Mouse (Mus musculus) limb, embryonic 14.5 days (tissue): Measurements from ENCODE around the gene Rtn2. TPM values are rescaled to one million over a fixed set of nuclear protein-coding genes. Genes with fewer than 3 reads are reported as not detected.

Source experiments
- ATAC-seq: fragments of 200-750 bp; cut with Nextera tagmentation; 2 replicates; pipeline ENCODE4 v1.8.0; 2017; ENCODE audit warnings: low read depth, moderate number of reproducible peaks, moderate TSS enrichment; ENCODE audit not compliant: low FRiP score
- DNase-seq: peaks from one replicate; pipeline ENCODE4 v3.0.0-alpha.2; 2015; ENCODE audit warnings: low spot score
- H3K27ac ChIP-seq: fragments of 300-500 bp; sonication (generic); replicated peaks from 2 replicates; pipeline ENCODE4 v1.5.1; 2014; ENCODE audit warnings: low read depth, mild to moderate bottlenecking, low read length, moderate library complexity, mixed read lengths
- H3K27me3 ChIP-seq: fragments of 300-500 bp; sonication (generic); 2 replicates; pipeline ENCODE4 v1.6.1; 2014; ENCODE audit warnings: low read length, mixed read lengths; ENCODE audit not compliant: control insufficient read depth, insufficient read depth
- H3K36me3 ChIP-seq: fragments of 300-500 bp; sonication (generic); 2 replicates; pipeline ENCODE4 v1.6.1; 2014; ENCODE audit warnings: mild to moderate bottlenecking, low read length, moderate library complexity, mixed read lengths; ENCODE audit not compliant: control insufficient read depth, insufficient read depth
- H3K4me1 ChIP-seq: fragments of 300-500 bp; sonication (generic); 2 replicates; pipeline ENCODE4 v1.6.1; 2014; ENCODE audit warnings: antibody characterized with exemption, low read length, mixed read lengths; ENCODE audit not compliant: control insufficient read depth, insufficient read depth
- H3K4me2 ChIP-seq: fragments of 300-500 bp; sonication (generic); replicated peaks from 2 replicates; pipeline ENCODE4 v1.6.1; 2014; ENCODE audit warnings: low read depth, mild to moderate bottlenecking, low read length, moderate library complexity; ENCODE audit not compliant: severe bottlenecking
- H3K4me3 ChIP-seq: fragments of 300-500 bp; sonication (generic); replicated peaks from 2 replicates; pipeline ENCODE4 v1.5.1; 2014; ENCODE audit warnings: low read length
- H3K9ac ChIP-seq: fragments of 300-500 bp; sonication (generic); 2 replicates; pipeline ENCODE4 v1.6.1; 2014; ENCODE audit warnings: mild to moderate bottlenecking, low read depth, low read length, moderate library complexity; ENCODE audit not compliant: severe bottlenecking
- H3K9me3 ChIP-seq: fragments of 300-500 bp; sonication (generic); 2 replicates; pipeline ENCODE4 v1.6.1; 2016; ENCODE audit warnings: low read length; ENCODE audit not compliant: control insufficient read depth
- POLR2A ChIP-seq: fragments of 200-500 bp; IDR thresholded peaks from 2 replicates; pipeline ENCODE4 v1.8.0; 2012; ENCODE audit warnings: inconsistent platforms, mild to moderate bottlenecking, moderate library complexity, borderline replicate concordance; ENCODE audit not compliant: insufficient read depth, insufficient read length; ENCODE audit errors: extremely low read depth
- WGBS: fragments of 180-500 bp; shearing (Covaris S2); extraction: QIAGEN DNeasy Blood & Tissue Kit; methylation state at CpG from one replicate; pipeline ENCODE4 v1.1.7; 2014; 5-methylcytosine and 5-hydroxymethylcytosine counted together
- polyA plus RNA-seq, 2 experiments: library from polyadenylated mRNA; depleted of rRNA in 1 of 2; stranded (reverse) in 1 of 2; unstranded in 1 of 2; fragments of >200 nt; fragmentation: Nextera tagmentation in 1 of 2; extraction: Ambion mirVana in 1 of 2; gene quantifications; 2 replicates each; pipeline versions ENCODE4 v1.2.1 to v1.2.3; 2012 to 2014

The Rtn2 gene
- polyA plus RNA-seq, 2 experiments = 30.6 to 44.3 TPM

GRCm38 (mm10) chr7:19309278-19309883, 27.0 kb downstream of the Rtn2 start:
- H3K4me1 ChIP-seq = peaks cover 20% of the 10 kb centered on the region
- peak overlapping the region; percentile 64 for H3K9ac ChIP-seq
- H3K27me3 ChIP-seq = peaks cover 31% of the 10 kb centered on the region
- H3K9me3 ChIP-seq = no peaks in the 10 kb centered on the region
- peak overlapping the region; percentile 57 for H3K4me3 ChIP-seq
- no peak for TF ChIP-seq POLR2A
- no peak overlapping the region for H3K27ac ChIP-seq
- peak overlapping the region; percentile 92 for H3K4me2 ChIP-seq
- DNase-seq (no peak), ATAC-seq (no peak)
- under 1% methylated on average over 48 of the region's 48 CpGs for WGBS
- no peaks in the 10 kb centered on the region for H3K36me3 ChIP-seq

GRCm38 (mm10) chr7:19309884-19310641, 27.6 kb downstream of the Rtn2 start, which contains the start of gene Fosb:
Gene Fosb, minus strand, starts transcription at chr7:19310051.
- Histone ChIP-seq H3K27ac (0 out of 2 replicates have a peak within 1 kb of the TSS, but pooled peaks have one; percentile 8), H3K27me3 (peaks cover 24% of the 10 kb centered on the region)
- under 1% methylated on average over 43 of the region's 49 CpGs for WGBS

GRCm38 (mm10) chr7:19311991-19312390, 29.6 kb downstream of the Rtn2 start:
- Histone ChIP-seq H3K9ac (no peak overlapping the region), H3K27me3 (peaks cover 5% of the 10 kb centered on the region), H3K4me1 (peaks cover 14% of the 10 kb centered on the region), H3K4me2 (no peak overlapping the region), H3K27ac (no peak overlapping the region), H3K36me3 (no peaks in the 10 kb centered on the region), H3K4me3 (no peak overlapping the region), H3K9me3 (no peaks in the 10 kb centered on the region)
- WGBS = 46% methylated on average over 4 of the region's 4 CpGs
- no peak for TF ChIP-seq POLR2A
- no peak for DNase-seq
- no peak for ATAC-seq

More at GRCm38 (mm10) chr7:19309884-19310641, 27.6 kb downstream of the Rtn2 start, which contains the start of gene Fosb:
- TF ChIP-seq POLR2A = no peak
- Histone ChIP-seq H3K4me2 (peak within 1 kb of the TSS; percentile 92), H3K9ac (peak within 1 kb of the TSS; percentile 64), H3K36me3 (no peaks in the 10 kb centered on the region), H3K9me3 (no peaks in the 10 kb centered on the region), H3K4me1 (peaks cover 14% of the 10 kb centered on the region), H3K4me3 (peak within 1 kb of the TSS; percentile 57)
- peak; percentile 89 for ATAC-seq
- peak; percentile 98 for DNase-seq

- Histone ChIP-seq H3K4me2 (no peak overlapping the region), H3K9me3 (no peaks in the 10 kb centered on the region), H3K9ac (no peak overlapping the region), H3K27me3 (no peaks in the 10 kb centered on the region), H3K4me3 (no peak overlapping the region), H3K4me1 (peaks cover 6% of the 10 kb centered on the region; the same call in 1 of the 2 replicates), H3K36me3 (no peaks in the 10 kb centered on the region), H3K27ac (no peak overlapping the region)
- no peak for DNase-seq
- WGBS = 43% methylated on average over 5 of the region's 5 CpGs
- ATAC-seq = no peak
- TF ChIP-seq POLR2A = no peak
Observed at GRCm38 (mm10) chr7:19314033-19314432, 31.6 kb downstream of the Rtn2 start.

- Histone ChIP-seq H3K9me3 (no peaks in the 10 kb centered on the region), H3K4me1 (peaks cover 9% of the 10 kb centered on the region; the same call in 1 of the 2 replicates), H3K27me3 (no peaks in the 10 kb centered on the region), H3K4me2 (no peak overlapping the region), H3K9ac (no peak overlapping the region), H3K27ac (no peak overlapping the region), H3K36me3 (no peaks in the 10 kb centered on the region), H3K4me3 (no peak overlapping the region)
- TF ChIP-seq POLR2A = no peak
- ATAC-seq (no peak), DNase-seq (no peak)
- WGBS = 65% methylated on average over 14 of the region's 14 CpGs
Observed at GRCm38 (mm10) chr7:19316451-19317161, 34.2 kb downstream of the Rtn2 start.
